Mouse (Mus musculus) forebrain, embryonic 15.5 days (tissue): Measurements from ENCODE around the gene Trmt5. TPM values are rescaled to one million over a fixed set of nuclear protein-coding genes. Genes with fewer than 3 reads are reported as not detected.

Experiments
- ATAC-seq: fragments of 200-750 bp; cut with Nextera tagmentation; replicated peaks from 2 replicates; pipeline ENCODE4 v1.8.0; 2017; ENCODE audit warnings: mild to moderate bottlenecking, moderate TSS enrichment, moderate library complexity
- H3K27ac ChIP-seq: fragments of 300-500 bp; sonication (generic); replicated peaks from 2 replicates; pipeline ENCODE4 v1.5.1; 2015; ENCODE audit warnings: mild to moderate bottlenecking, inconsistent platforms
- H3K27me3 ChIP-seq: fragments of 300-500 bp; sonication (generic); 2 replicates; pipeline ENCODE4 v1.6.1; 2015; ENCODE audit warnings: inconsistent platforms
- H3K36me3 ChIP-seq: fragments of 300-500 bp; sonication (generic); 2 replicates; pipeline ENCODE4 v1.6.1; 2015; ENCODE audit warnings: mild to moderate bottlenecking, inconsistent platforms
- H3K4me1 ChIP-seq: fragments of 300-500 bp; sonication (generic); 2 replicates; pipeline ENCODE4 v1.6.1; 2015; ENCODE audit warnings: inconsistent platforms
- H3K4me2 ChIP-seq: fragments of 300-500 bp; sonication (generic); replicated peaks from 2 replicates; pipeline ENCODE4 v1.6.1; 2015; ENCODE audit warnings: mild to moderate bottlenecking, inconsistent platforms
- H3K4me3 ChIP-seq: fragments of 300-500 bp; sonication (generic); 2 replicates; pipeline ENCODE4 v1.5.1; 2015; ENCODE audit warnings: mild to moderate bottlenecking, inconsistent platforms
- H3K9ac ChIP-seq: fragments of 300-500 bp; sonication (generic); replicated peaks from 2 replicates; pipeline ENCODE4 v1.6.1; 2015; ENCODE audit warnings: mild to moderate bottlenecking, inconsistent platforms
- H3K9me3 ChIP-seq: fragments of 300-500 bp; sonication (generic); 2 replicates; pipeline ENCODE4 v1.6.1; 2016; ENCODE audit warnings: inconsistent platforms
- WGBS: fragments of 180-500 bp; shearing (Covaris S2); methylation state at CpG from one replicate; pipeline ENCODE4 v1.1.7; 2015; ENCODE audit warnings: mixed read lengths; 5-methylcytosine and 5-hydroxymethylcytosine counted together
- polyA plus RNA-seq: library from polyadenylated mRNA; unstranded; fragments of >200 nt; fragmentation: Nextera tagmentation; extraction: Ambion mirVana; gene quantifications from 2 replicates; pipeline ENCODE4 v1.2.1, GENCODE M21; 2015

The Trmt5 gene
- polyA plus RNA-seq, 1 experiment from 2014 or later: 15.3 TPM

DNA sequence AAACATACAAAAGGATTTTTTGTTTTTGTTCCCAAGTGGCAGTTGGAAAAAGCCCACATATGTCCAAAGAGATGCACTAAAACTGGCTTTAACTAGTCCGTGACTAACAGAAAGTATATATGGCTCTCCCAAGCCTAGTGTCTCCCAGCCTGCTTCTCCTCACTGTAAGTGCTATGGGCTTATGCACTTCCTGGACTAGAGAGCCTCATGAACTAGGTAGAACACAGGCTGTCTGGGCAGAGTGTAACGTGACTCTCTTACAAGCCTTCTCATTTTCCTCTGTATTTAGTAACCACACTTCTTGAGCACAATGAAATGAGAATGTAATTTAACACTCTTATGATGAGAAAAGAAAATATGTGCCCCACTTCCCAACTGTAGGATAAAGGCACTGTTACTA, 22.2 kb upstream of the Trmt5 start:
- no peak overlapping the region for H3K27ac ChIP-seq
- no peaks in the 10 kb centered on the region for H3K36me3 ChIP-seq
- WGBS: 85% methylated on average over 2 of the region's 2 CpGs
- no peak overlapping the region for H3K9ac ChIP-seq
- no peak overlapping the region for H3K4me2 ChIP-seq
- no peak for ATAC-seq
- no peak overlapping the region for H3K4me3 ChIP-seq
- H3K27me3 ChIP-seq: no peaks in the 10 kb centered on the region
- H3K9me3 ChIP-seq: no peaks in the 10 kb centered on the region
- H3K4me1 ChIP-seq: no peaks in the 10 kb centered on the region

DNA sequence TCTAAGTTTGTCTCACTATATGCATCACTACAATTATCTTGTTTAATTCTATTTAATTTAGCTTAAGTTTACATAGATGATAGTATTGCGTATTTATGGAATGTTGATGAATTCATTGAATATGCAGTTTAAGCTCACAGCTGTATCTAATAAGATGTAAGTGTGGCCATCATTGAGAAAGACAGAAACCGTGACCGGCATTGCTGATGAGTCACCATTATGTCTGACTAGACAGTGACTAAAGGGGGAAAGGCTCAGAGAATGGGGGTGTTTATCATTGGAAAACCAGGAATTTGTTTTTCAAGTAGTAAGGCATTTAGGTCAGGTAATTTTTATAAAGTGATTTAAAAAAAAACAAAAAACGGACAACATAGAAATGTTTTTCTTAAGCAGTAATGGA, 21.2 kb upstream of the Trmt5 start:
- H3K4me1 ChIP-seq: no peaks in the 10 kb centered on the region
- no peaks in the 10 kb centered on the region for H3K9me3 ChIP-seq
- H3K9ac ChIP-seq: no peak overlapping the region
- no peaks in the 10 kb centered on the region for H3K36me3 ChIP-seq
- WGBS: 91% methylated on average over 4 of the region's 4 CpGs
- no peak for ATAC-seq
- no peak overlapping the region for H3K4me2 ChIP-seq
- no peaks in the 10 kb centered on the region for H3K27me3 ChIP-seq
- H3K27ac ChIP-seq: no peak overlapping the region
- no peak overlapping the region for H3K4me3 ChIP-seq

DNA sequence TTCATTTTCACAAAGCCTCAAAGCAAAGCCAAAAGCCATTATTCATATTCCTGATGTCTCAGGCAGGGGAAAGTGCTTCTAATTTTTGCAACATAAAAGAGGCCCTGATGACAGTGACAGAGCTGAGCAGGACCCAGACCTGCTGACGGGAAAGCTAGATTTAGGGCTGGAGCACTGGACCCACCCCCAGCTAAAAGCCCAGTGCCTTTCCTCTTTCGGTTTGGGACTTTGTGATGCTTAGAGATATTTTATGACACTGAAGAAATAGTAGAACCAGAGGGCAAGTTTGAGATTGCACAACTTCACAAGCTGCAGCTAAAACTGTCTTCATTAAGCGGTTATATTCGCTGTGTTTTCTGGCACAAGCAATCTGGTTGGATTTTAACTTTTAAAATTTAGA, 18.1 kb upstream of the Trmt5 start:
- no peaks in the 10 kb centered on the region for H3K36me3 ChIP-seq
- no peak overlapping the region for H3K27ac ChIP-seq
- no peaks in the 10 kb centered on the region for H3K27me3 ChIP-seq
- no peak overlapping the region for H3K4me2 ChIP-seq
- 94% methylated on average over 4 of the region's 4 CpGs for WGBS
- H3K4me1 ChIP-seq: no peaks in the 10 kb centered on the region
- no peaks in the 10 kb centered on the region for H3K9me3 ChIP-seq
- no peak overlapping the region for H3K4me3 ChIP-seq
- no peak overlapping the region for H3K9ac ChIP-seq
- no peak for ATAC-seq

DNA sequence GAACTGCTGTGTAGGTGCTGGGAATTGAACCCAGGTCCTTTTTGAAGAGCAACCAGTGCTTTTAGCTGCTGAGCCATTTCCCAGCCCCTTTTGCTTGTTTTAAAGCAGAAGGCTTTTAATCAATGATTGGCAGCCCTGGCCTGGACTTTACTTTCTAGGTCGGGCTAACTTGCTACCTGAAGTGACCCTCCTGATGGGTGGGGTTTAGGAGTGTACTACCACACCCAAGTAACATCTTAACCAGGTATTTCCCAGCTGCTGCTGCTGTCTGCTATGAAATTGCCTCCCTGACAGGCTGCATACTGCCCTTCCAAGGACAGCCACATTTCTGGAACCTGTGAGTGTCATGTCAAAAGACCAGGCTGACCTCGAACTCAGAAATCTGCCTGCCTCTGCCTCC, 14.0 kb upstream of the Trmt5 start:
- WGBS: 89% methylated on average over 2 of the region's 2 CpGs
- Histone ChIP-seq H3K36me3 (no peaks in the 10 kb centered on the region), H3K27me3 (no peaks in the 10 kb centered on the region), H3K4me3 (no peak overlapping the region), H3K27ac (no peak overlapping the region), H3K9ac (no peak overlapping the region), H3K9me3 (no peaks in the 10 kb centered on the region), H3K4me1 (peaks cover 5% of the 10 kb centered on the region; the same call in 1 of the 2 replicates), H3K4me2 (no peak overlapping the region)
- ATAC-seq: no peak

DNA sequence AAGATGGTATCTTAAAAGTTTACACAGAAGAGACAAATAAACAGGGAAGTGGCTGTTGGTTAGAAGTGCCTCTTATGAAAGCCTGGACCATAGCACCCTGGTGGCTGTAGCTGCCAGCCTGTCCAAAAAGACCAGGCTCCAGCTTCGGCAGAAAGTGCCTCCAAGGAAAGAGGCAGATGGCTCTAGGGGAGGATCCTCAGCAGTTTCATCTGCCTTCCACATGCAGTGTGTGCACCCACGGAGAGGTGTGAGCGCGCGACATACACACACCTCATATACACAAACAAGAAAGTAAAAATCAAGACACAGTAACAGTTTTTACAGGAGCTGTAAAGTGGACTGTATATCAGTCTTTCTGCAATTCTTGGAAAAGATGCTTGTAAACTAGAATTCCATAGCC, 12.1 kb upstream of the Trmt5 start:
- Histone ChIP-seq H3K36me3 (no peaks in the 10 kb centered on the region), H3K9ac (no peak overlapping the region), H3K4me3 (no peak overlapping the region), H3K4me1 (peaks cover 10% of the 10 kb centered on the region; the same call in 1 of the 2 replicates), H3K27ac (no peak overlapping the region), H3K9me3 (no peaks in the 10 kb centered on the region), H3K4me2 (no peak overlapping the region), H3K27me3 (no peaks in the 10 kb centered on the region)
- WGBS: 87% methylated on average over 5 of the region's 5 CpGs
- no peak for ATAC-seq

DNA sequence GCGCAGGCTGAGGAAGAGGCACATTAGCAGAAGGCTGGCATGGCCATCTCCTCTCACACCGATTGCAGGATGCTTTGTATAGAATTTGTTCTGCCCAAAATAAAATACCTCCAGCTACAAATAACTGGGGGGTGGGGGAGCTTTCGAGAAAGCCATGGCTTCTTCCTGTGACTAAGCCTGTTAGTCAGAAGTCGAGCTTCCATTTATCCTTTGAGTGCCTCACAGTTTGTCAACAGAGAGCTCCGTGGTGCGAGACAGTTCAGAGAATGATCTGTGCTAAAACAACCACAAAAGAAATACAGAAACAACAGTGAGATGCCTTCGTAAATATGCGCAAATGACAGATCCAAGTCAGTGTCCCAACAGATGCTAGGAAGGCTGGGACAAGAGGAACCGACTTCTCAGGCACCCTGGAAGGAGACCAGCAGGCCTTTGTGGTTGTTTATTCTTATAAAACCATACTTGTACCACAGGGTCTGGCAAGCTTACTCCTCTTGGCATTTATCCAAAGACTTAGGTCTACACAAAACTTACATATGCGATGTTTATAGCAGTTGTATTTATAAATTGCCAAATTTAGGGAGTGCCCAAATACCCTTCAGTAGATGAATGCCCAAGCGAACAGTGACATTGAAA, 9.1 kb upstream of the Trmt5 start:
- H3K9me3 ChIP-seq: no peaks in the 10 kb centered on the region
- ATAC-seq: no peak
- no peak overlapping the region for H3K4me3 ChIP-seq
- peaks cover 10% of the 10 kb centered on the region; the same call in 1 of the 2 replicates for H3K4me1 ChIP-seq
- 74% methylated on average over 11 of the region's 11 CpGs for WGBS
- no peak overlapping the region for H3K4me2 ChIP-seq
- H3K27ac ChIP-seq: no peak overlapping the region
- no peaks in the 10 kb centered on the region for H3K27me3 ChIP-seq
- H3K36me3 ChIP-seq: peaks cover 4% of the 10 kb centered on the region; the same call in 1 of the 2 replicates
- H3K9ac ChIP-seq: no peak overlapping the region

DNA sequence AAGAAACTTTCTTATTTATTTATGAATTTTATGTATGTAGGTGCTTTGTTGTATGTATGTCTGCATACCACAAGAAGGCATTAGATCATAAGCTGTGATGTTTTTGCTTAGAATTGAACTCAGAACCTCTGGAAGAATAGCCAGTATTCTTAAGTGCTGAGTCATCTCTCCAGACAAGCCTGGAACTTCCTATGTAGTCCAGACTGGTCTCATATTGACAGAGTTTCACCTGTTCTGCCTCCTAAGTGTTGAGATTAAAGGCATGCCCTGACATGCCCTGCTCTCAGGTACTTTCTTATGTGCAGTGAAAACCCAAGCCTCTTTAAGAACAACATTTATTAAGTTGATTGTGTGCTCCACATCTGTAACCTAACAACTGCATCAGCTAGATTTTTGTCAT, 8.4 kb upstream of the Trmt5 start:
- Histone ChIP-seq H3K4me1 (peaks cover 10% of the 10 kb centered on the region; the same call in 1 of the 2 replicates), H3K9me3 (no peaks in the 10 kb centered on the region), H3K4me3 (no peak overlapping the region), H3K4me2 (no peak overlapping the region), H3K27me3 (no peaks in the 10 kb centered on the region), H3K27ac (no peak overlapping the region), H3K9ac (no peak overlapping the region), H3K36me3 (peaks cover 4% of the 10 kb centered on the region; the same call in 1 of the 2 replicates)
- ATAC-seq: no peak

DNA sequence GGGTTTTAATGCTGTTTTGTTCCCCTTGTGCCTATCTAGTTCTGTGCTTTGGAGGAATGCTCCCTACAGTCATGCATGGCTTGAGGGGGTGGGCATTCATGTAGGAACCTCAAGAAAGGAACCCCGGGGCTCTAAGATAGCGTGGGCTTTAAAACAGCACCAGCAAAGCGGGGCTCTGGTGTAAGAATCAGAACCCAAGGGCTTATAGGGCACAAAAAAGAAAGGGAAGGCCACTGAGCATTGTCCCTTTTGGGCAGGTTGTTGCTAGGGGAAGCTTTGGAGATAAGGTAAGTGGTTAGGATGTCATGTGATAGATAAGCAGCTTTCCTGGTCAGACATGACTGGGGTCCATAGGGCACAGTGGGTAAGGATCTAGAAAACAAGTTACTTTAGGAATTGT, 2.1 kb upstream of the Trmt5 start:
- ATAC-seq: no peak
- Histone ChIP-seq H3K4me3 (no peak overlapping the region), H3K36me3 (peaks cover 4% of the 10 kb centered on the region; the same call in 1 of the 2 replicates), H3K9me3 (no peaks in the 10 kb centered on the region), H3K4me2 (no peak overlapping the region), H3K27ac (no peak overlapping the region), H3K4me1 (peaks cover 27% of the 10 kb centered on the region), H3K9ac (no peak overlapping the region), H3K27me3 (no peaks in the 10 kb centered on the region)
- 98% methylated on average over 3 of the region's 3 CpGs for WGBS

DNA sequence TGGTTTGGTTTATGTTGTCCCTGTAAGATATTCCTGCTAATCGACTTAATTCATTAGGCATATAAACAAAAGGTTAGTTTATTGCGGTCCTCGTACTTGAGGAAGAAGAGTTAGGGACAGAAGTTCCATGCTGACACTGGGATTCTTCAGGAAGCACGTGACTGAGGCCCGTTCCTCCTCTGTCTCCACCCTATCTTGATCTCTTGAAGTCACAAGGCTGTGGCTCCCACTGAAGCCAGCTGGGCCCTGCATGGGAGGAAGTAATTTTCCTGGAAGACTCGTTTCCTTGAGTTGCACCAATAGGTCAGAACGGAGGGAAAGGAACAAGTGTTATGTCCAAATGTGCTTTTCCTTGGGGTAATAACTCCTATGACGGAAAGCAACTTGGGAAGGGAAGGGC, 1.1 kb upstream of the Trmt5 start:
- no peak overlapping the region for H3K27ac ChIP-seq

DNA sequence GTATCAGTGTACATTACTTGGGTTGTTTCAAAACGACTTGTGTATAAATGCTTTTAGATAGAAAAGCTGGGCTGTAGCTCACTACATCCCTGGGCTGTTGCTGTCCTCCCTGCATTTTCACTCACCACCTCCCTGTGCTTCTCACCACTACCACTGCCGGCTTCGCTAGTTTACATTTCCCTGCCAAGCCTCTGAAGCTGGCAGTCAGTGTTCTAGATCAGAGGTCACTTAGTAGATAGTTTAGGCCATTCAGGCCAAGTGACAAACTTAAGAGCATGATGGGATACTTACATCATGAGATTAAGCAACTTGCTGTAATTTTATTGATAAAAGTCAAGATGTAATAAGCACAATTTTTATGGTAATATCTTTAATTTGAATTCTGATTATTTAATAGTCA, 11.6 kb downstream of the Trmt5 start:
- H3K27ac ChIP-seq: no peak overlapping the region
- H3K4me1 ChIP-seq: no peaks in the 10 kb centered on the region
- peaks cover 34% of the 10 kb centered on the region for H3K36me3 ChIP-seq
- 98% methylated on average over 3 of the region's 3 CpGs for WGBS
- no peak overlapping the region for H3K9ac ChIP-seq
- H3K4me3 ChIP-seq: no peak overlapping the region
- H3K9me3 ChIP-seq: peaks cover 9% of the 10 kb centered on the region; the same call in 1 of the 2 replicates
- H3K27me3 ChIP-seq: no peaks in the 10 kb centered on the region
- ATAC-seq: no peak
- no peak overlapping the region for H3K4me2 ChIP-seq

More for the DNA sequence above, 1.1 kb upstream of the Trmt5 start:
- 78% methylated on average over 8 of the region's 8 CpGs for WGBS
- peak overlapping the region; percentile 79 for H3K4me2 ChIP-seq
- ATAC-seq: no peak
- H3K9ac ChIP-seq: peak overlapping the region; percentile 88
- no peaks in the 10 kb centered on the region for H3K9me3 ChIP-seq
- H3K27me3 ChIP-seq: no peaks in the 10 kb centered on the region
- H3K36me3 ChIP-seq: peaks cover 7% of the 10 kb centered on the region; the same call in 1 of the 2 replicates
- H3K4me3 ChIP-seq: peak overlapping the region; percentile 96
- peaks cover 32% of the 10 kb centered on the region for H3K4me1 ChIP-seq

DNA sequence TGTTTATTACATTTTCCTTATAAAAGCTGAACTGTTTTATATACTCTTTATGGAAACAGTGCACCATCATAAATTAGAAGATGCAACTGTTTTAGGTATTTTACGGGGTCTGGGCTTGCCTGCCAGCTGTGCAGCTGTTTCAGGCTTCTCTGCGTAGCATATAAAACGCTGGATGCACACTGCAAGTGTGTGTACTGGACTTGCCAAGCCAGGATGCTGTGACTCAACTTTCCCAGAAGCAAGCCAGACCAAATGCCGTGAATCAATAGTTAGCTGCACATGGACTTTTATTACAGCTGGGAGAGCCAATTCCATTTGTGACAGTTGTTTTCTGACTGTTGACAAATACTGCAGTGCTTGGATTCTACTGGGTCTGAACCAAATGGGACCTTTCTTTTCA, 16.6 kb downstream of the Trmt5 start:
- H3K36me3 ChIP-seq: 0 out of 2 replicates have a peak, but pooled peaks cover 3% of the 10 kb centered on the region
- 89% methylated on average over 4 of the region's 4 CpGs for WGBS
- H3K4me3 ChIP-seq: no peak overlapping the region
- ATAC-seq: no peak
- no peak overlapping the region for H3K4me2 ChIP-seq
- H3K9ac ChIP-seq: no peak overlapping the region
- H3K9me3 ChIP-seq: no peaks in the 10 kb centered on the region
- no peaks in the 10 kb centered on the region for H3K27me3 ChIP-seq
- no peak overlapping the region for H3K27ac ChIP-seq
- H3K4me1 ChIP-seq: no peaks in the 10 kb centered on the region

DNA sequence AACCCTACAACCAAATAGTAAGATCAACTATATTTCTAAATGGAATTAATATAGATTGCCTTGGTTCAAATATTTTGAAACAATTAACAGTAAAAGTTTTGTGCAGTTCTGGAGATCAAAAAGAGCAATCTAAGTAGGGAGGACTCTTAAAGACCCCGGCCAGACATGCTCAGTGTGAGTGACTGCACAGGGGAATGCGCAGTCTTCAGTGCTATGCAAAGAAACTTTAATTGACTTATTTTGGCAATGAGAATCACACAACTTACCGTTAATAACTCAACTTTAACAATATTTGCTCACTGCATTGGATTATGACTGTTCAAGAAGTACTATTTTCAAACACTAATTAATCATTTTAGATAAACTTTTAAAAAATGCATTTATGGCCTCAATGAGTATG, 17.0 kb downstream of the Trmt5 start:
- H3K27ac ChIP-seq: no peak overlapping the region
- no peaks in the 10 kb centered on the region for H3K27me3 ChIP-seq
- no peak overlapping the region for H3K4me2 ChIP-seq
- no peaks in the 10 kb centered on the region for H3K9me3 ChIP-seq
- 93% methylated on average over 3 of the region's 3 CpGs for WGBS
- ATAC-seq: no peak
- H3K9ac ChIP-seq: no peak overlapping the region
- H3K4me1 ChIP-seq: no peaks in the 10 kb centered on the region
- 0 out of 2 replicates have a peak, but pooled peaks cover 3% of the 10 kb centered on the region for H3K36me3 ChIP-seq
- no peak overlapping the region for H3K4me3 ChIP-seq

DNA sequence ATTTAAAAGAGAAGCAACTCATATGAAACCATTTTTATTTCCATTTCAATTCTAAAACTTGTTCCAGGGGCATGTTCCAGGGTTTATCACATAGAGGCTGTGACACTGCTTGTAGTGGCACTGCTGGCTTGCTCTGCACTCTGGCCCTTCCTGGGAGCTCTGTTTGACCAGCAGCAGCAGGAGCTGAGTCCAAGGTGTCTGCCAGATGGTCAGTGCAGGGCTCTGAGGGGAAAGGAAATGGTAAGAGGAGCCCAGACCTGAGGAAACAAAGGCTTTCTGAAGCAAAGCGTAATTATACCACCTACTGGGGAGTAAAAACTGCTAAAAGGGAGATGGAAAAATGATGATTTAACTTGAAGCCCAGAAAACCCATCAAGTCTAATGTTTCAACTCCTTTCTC, 18.0 kb downstream of the Trmt5 start:
- Histone ChIP-seq H3K4me3 (no peak overlapping the region), H3K4me2 (no peak overlapping the region), H3K9ac (no peak overlapping the region), H3K27ac (no peak overlapping the region), H3K4me1 (no peaks in the 10 kb centered on the region), H3K36me3 (0 out of 2 replicates have a peak, but pooled peaks cover 3% of the 10 kb centered on the region), H3K9me3 (no peaks in the 10 kb centered on the region), H3K27me3 (no peaks in the 10 kb centered on the region)
- WGBS: 77% methylated on average over 1 of the region's 1 CpGs
- ATAC-seq: no peak
